Mouse (Mus musculus) megakaryocyte, embryonic 14.5 days (primary cell): Measurements from ENCODE around the gene Spata2l.

Experiments
- FLI1 ChIP-seq: IDR thresholded peaks from 2 replicates; pipeline ENCODE4 v1.6.1; 2012; ENCODE audit warnings: low read length, inconsistent platforms, mixed read lengths
- GATA1 ChIP-seq: IDR thresholded peaks from 3 replicates; pipeline ENCODE4 v1.6.1; 2012; ENCODE audit warnings: mixed read lengths, low read length, inconsistent platforms, borderline replicate concordance

GRCm38 (mm10) chr8:123199864-123200263 is 36.2 kb downstream of the Spata2l start:
- TF ChIP-seq GATA1 (no peak), FLI1 (no peak)
